ENCODE assay signal across 23 mouse cellular contexts in genomic region chr8:114908589-114908988, GRCm38 (mm10).
DNase-seq lines count a peak whose midpoint lies in the region; ATAC-seq and TF ChIP-seq lines count a peak whose summit lies in the region.
"Had no signal": no experiment of that assay in that cellular context is flagged by ENCODE, and none has a peak within 500 bp of the region (broad histone marks: within the 10 kb centered on the region; RNA-seq: fewer than 3 reads in every experiment).

No protein-coding gene starts in this region.

- peaks cover 4% of the 10 kb centered on the region for H3K9me3 ChIP-seq in CH12.LX (replicated peaks; ENCODE audit: low read length)
- H3K9me3 ChIP-seq: embryonic facial prominence, embryonic 12.5 days; embryonic facial prominence, embryonic 15.5 days; hindbrain, embryonic 12.5 days; hindbrain, embryonic 15.5 days had no signal

- ATAC-seq in megakaryocyte progenitor cell, adult 5-6 weeks (replicated peaks; ENCODE audit: poor library complexity): 0 out of 2 replicates have a peak, but pooled peaks have one; percentile 23
- ATAC-seq: forebrain, embryonic 14.5 days; forebrain, postnatal 0 days; Patski had no signal

- peak overlapping the region in 2 of 3 experiments; percentile 15 to 35 for H3K4me3 ChIP-seq in CH12.LX (replicated peaks in 1 of 3; ENCODE audit: low read depth in 2 of 3, low read length in 2 of 3, poor library complexity in 1 of 3)
- H3K4me3 ChIP-seq: embryonic facial prominence, embryonic 12.5 days; embryonic facial prominence, embryonic 15.5 days; gastrocnemius, adult 2 months; hindbrain, embryonic 12.5 days; hindbrain, embryonic 15.5 days had no signal

- H3K27me3 ChIP-seq in CH12.LX (replicated peaks): no peaks in the 10 kb centered on the region
- H3K27me3 ChIP-seq: embryonic facial prominence, embryonic 12.5 days; embryonic facial prominence, embryonic 15.5 days; hindbrain, embryonic 12.5 days; hindbrain, embryonic 15.5 days; Patski had no signal

- TF ChIP-seq CTCF in CH12.LX (conservative IDR thresholded peaks at IDR 0.05 in 1 of 2, IDR thresholded peaks at IDR 0.05 in 1 of 2; ENCODE audit: low read depth in 2 of 2, low read length in 2 of 2): no peak

- peaks cover 8 to 27% of the 10 kb centered on the region in 2 experiments for H3K4me1 ChIP-seq in CH12.LX (ENCODE audit: control insufficient read depth in 1 of 2, insufficient read depth in 2 of 2)
- H3K4me1 ChIP-seq: embryonic facial prominence, embryonic 12.5 days; embryonic facial prominence, embryonic 15.5 days had no signal

- peak; percentile 94 for TF ChIP-seq EP300 in CH12.LX (IDR thresholded peaks at IDR 0.05; ENCODE audit: low read length)

- H3K9ac ChIP-seq in CH12.LX (ENCODE audit: insufficient read depth, low read depth): peak overlapping the region; percentile 16; the same call in 1 of the 2 replicates
- H3K9ac ChIP-seq: embryonic facial prominence, embryonic 12.5 days; embryonic facial prominence, embryonic 15.5 days; forebrain, postnatal 0 days; hindbrain, embryonic 12.5 days; hindbrain, embryonic 15.5 days had no signal

- TF ChIP-seq POLR2A in CH12.LX (IDR thresholded peaks at IDR 0.05; ENCODE audit: low read depth, low read length): 0 out of 2 replicates have a peak, but pooled peaks have one; percentile 2

- no peaks in the 10 kb centered on the region for H3K36me3 ChIP-seq in CH12.LX (replicated peaks in 1 of 2; ENCODE audit: control insufficient read depth in 1 of 2, insufficient read depth in 1 of 2, low read length in 1 of 2)
- H3K36me3 ChIP-seq: embryonic facial prominence, embryonic 12.5 days; embryonic facial prominence, embryonic 15.5 days; G1E; hindbrain, embryonic 12.5 days; hindbrain, embryonic 15.5 days had no signal

- TF ChIP-seq RAD21 in CH12.LX (IDR thresholded peaks at IDR 0.05; ENCODE audit: low read depth, low read length): no peak; the same call in none of the 2 replicates

- peak overlapping the region; percentile 76 for H3K4me2 ChIP-seq in CH12.LX (ENCODE audit: insufficient read depth, low read depth, poor library complexity, severe bottlenecking)
- H3K4me2 ChIP-seq: embryonic facial prominence, embryonic 12.5 days; embryonic facial prominence, embryonic 15.5 days; heart, embryonic 11.5 days; hindbrain, embryonic 12.5 days; hindbrain, embryonic 15.5 days had no signal

- in situ Hi-C loops in CH12.LX (cut with MboI; ENCODE audit: low pct_ligation_motif_present, low pct_unique_long_range_greater_than_20kb, low sequenced_read_pairs): no loop called here

- DNase-seq in A20 (ENCODE audit: low read depth, low spot score) (peak; percentile 88), CH12.LX (ENCODE audit: extremely low read depth) (peak; percentile 77)
- peak; percentile 66 to 69 for DNase-seq in spleen, postnatal 36 days (ENCODE audit: low spot score in 2 of 2)
- DNase-seq in adrenal gland, postnatal 14 days: no peak
- no peak for DNase-seq in kidney, adult 11 months
- DNase-seq in cerebellum, adult 11 months: no peak
- DNase-seq: adrenal gland, postnatal 10 days; cerebellum, adult 18-20 months; cerebellum, adult 9-10 months; cerebellum, postnatal 14 days; forebrain, postnatal 0 days; gastrocnemius, adult 2 months; gastrocnemius, postnatal 14 days; heart, adult 11 months had no signal

- peak overlapping the region; percentile 72 for H3K27ac ChIP-seq in CH12.LX (ENCODE audit: insufficient read depth, low read depth)
- H3K27ac ChIP-seq: embryonic facial prominence, embryonic 12.5 days; embryonic facial prominence, embryonic 15.5 days; gastrocnemius, adult 2 months; hindbrain, embryonic 12.5 days; hindbrain, embryonic 15.5 days had no signal

- H3K79me2 ChIP-seq in CH12.LX (replicated peaks; ENCODE audit: control insufficient read depth, extremely low read depth, insufficient read depth, poor library complexity, severe bottlenecking): no peaks in the 10 kb centered on the region

- dilution Hi-C loops in CH12.LX (cut with MboI; ENCODE audit: extremely low pct_ligation_motif_present, extremely low pct_unique_long_range_greater_than_20kb, low sequenced_read_pairs): no loop called here

TF ChIP-seq in CH12.LX, 34 proteins besides CTCF, POLR2A, EP300 and RAD21:
- no peak for TF ChIP-seq NELFE (IDR thresholded peaks at IDR 0.05; ENCODE audit: low read depth, low read length)
- peak; percentile 91 for TF ChIP-seq ZNF384 (IDR thresholded peaks at IDR 0.05; ENCODE audit: low read depth, low read length)
- peak; percentile 89 for TF ChIP-seq RCOR1 (conservative IDR thresholded peaks at IDR 0.05; ENCODE audit: low read depth, low read length)
- TF ChIP-seq TBP (conservative IDR thresholded peaks at IDR 0.05; ENCODE audit: low read depth, low read length): 0 out of 2 replicates have a peak, but pooled peaks have one; percentile 31
- no peak for TF ChIP-seq PAX5 (IDR thresholded peaks at IDR 0.05; ENCODE audit: low read length)
- no peak for TF ChIP-seq ZC3H11A (IDR thresholded peaks at IDR 0.05; ENCODE audit: low read depth, low read length)
- TF ChIP-seq KAT2A (IDR thresholded peaks at IDR 0.05; ENCODE audit: insufficient replicate concordance, low read length): no peak
- peak; percentile 71; the same call in 1 of the 2 replicates for TF ChIP-seq MEF2A (IDR thresholded peaks at IDR 0.05; ENCODE audit: borderline replicate concordance, low read depth, low read length)
- peak; percentile 69 for TF ChIP-seq TCF12 (IDR thresholded peaks at IDR 0.05; ENCODE audit: low read depth, low read length)
- peak; percentile 48; the same call in 1 of the 2 replicates for TF ChIP-seq MAFK (IDR thresholded peaks at IDR 0.05; ENCODE audit: insufficient replicate concordance, low read length)
- 0 out of 2 replicates have a peak, but pooled peaks have one; percentile 41 for TF ChIP-seq E2F4 (IDR thresholded peaks at IDR 0.05; ENCODE audit: insufficient replicate concordance, low read depth, low read length)
- peak; percentile 86 for TF ChIP-seq JUND (conservative IDR thresholded peaks at IDR 0.05; ENCODE audit: low read depth, low read length)
- TF ChIP-seq ZMIZ1 (IDR thresholded peaks at IDR 0.05; ENCODE audit: low read depth, low read length): no peak
- peak; percentile 75 for TF ChIP-seq CHD2 (IDR thresholded peaks at IDR 0.05; ENCODE audit: low read length)
- TF ChIP-seq USF1 (IDR thresholded peaks at IDR 0.05; ENCODE audit: low read depth, low read length): no peak
- 0 out of 2 replicates have a peak, but pooled peaks have one; percentile 41 for TF ChIP-seq MAZ (IDR thresholded peaks at IDR 0.05; ENCODE audit: low read depth, low read length)
- 0 out of 2 replicates have a peak, but pooled peaks have one; percentile 48 for TF ChIP-seq MYC (IDR thresholded peaks at IDR 0.05; ENCODE audit: low read depth, low read length)
- no peak for TF ChIP-seq USF2 (conservative IDR thresholded peaks at IDR 0.05; ENCODE audit: low read depth, low read length)
- TF ChIP-seq JUN (IDR thresholded peaks at IDR 0.05; ENCODE audit: insufficient read depth, low read depth, low read length): peak; percentile 70
- peak; percentile 70; the same call in 1 of the 2 replicates for TF ChIP-seq ETS1 (conservative IDR thresholded peaks at IDR 0.05; ENCODE audit: low read depth, low read length)
- no peak for TF ChIP-seq NRF1 (IDR thresholded peaks at IDR 0.05; ENCODE audit: low read depth, low read length)
- TF ChIP-seq MXI1 (IDR thresholded peaks at IDR 0.05; ENCODE audit: low read depth, low read length): 0 out of 2 replicates have a peak, but pooled peaks have one; percentile 25
- TF ChIP-seq ELF1 (IDR thresholded peaks at IDR 0.05; ENCODE audit: low read depth, low read length): peak; percentile 44
- TF ChIP-seq CHD1 (IDR thresholded peaks at IDR 0.05; ENCODE audit: low read depth, low read length): peak; percentile 65; the same call in 1 of the 2 replicates
- peak; percentile 79 for TF ChIP-seq BHLHE40 (IDR thresholded peaks at IDR 0.05; ENCODE audit: low read depth, low read length)
- TF ChIP-seq GABPA (IDR thresholded peaks at IDR 0.05; ENCODE audit: insufficient replicate concordance, low read depth, low read length): no peak
- no peak for TF ChIP-seq MAX (IDR thresholded peaks at IDR 0.05; ENCODE audit: low read length)
- peak; percentile 75; the same call in 1 of the 2 replicates for TF ChIP-seq SIN3A (IDR thresholded peaks at IDR 0.05; ENCODE audit: low read length)
- no peak for TF ChIP-seq UBTF (IDR thresholded peaks at IDR 0.05; ENCODE audit: low read depth, low read length)
- peak; percentile 16; the same call in 1 of the 2 replicates for TF ChIP-seq HCFC1 (IDR thresholded peaks at IDR 0.05; ENCODE audit: low read depth, low read length)
- TF ChIP-seq SMC3 (IDR thresholded peaks at IDR 0.05; ENCODE audit: low read depth, low read length): no peak
- no peak for TF ChIP-seq POLR2AphosphoS2 (IDR thresholded peaks at IDR 0.05; ENCODE audit: low read depth, low read length)
- TF ChIP-seq ZKSCAN1 (IDR thresholded peaks at IDR 0.05; ENCODE audit: borderline replicate concordance, low read depth, low read length): no peak
- peak; percentile 97 for TF ChIP-seq IRF4 (IDR thresholded peaks at IDR 0.05; ENCODE audit: low read depth, low read length)

Comparison
In these comparisons a context has a peak if more than half of its experiments do, and no peak if none do; other contexts are left out.
1. DNase-seq: peak in A20 (single experiment), CH12.LX (single experiment) and spleen, postnatal 36 days (2 of 2); none in adrenal gland, postnatal 14 days (single experiment), kidney, adult 11 months (single experiment) and cerebellum, adult 11 months (single experiment).